Mouse (Mus musculus) testis, adult 2 months (tissue): ENCODE results near the gene Nat9.

Experiments used
- CTCF ChIP-seq: fragments of 200-500 bp; IDR thresholded peaks from 2 replicates; pipeline ENCODE4 v1.5.1; 2012; ENCODE audit warnings: low read depth, mild to moderate bottlenecking, inconsistent platforms, low read length, moderate library complexity; ENCODE audit not compliant: control insufficient read depth, insufficient read depth, insufficient replicate concordance
- POLR2A ChIP-seq: fragments of 200-500 bp; IDR thresholded peaks from 2 replicates; pipeline ENCODE4 v1.6.1; 2012; ENCODE audit warnings: low read depth, mild to moderate bottlenecking, inconsistent platforms, low read length, moderate library complexity; ENCODE audit not compliant: control insufficient read depth

DNA sequence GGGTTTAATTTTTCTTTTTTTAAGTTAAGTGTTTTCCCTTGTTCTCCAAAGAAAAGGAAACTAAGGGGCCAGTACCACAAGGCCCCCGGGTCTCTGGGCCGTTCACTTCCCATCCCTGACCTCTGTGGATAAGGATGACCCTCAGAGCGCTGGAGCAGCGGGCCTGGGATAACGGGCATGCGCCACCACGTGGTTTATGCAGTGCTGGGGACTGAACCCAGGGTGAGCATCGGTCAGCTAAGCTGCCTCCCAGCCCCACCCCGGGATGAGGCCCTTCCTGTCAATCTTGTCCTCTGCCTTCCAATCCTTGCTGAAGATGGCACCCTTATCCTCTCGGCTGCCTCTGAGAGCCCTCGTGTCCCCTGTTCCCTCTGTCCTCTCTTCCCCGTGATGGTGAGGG lies 40.0 kb upstream of the Nat9 start:
- TF ChIP-seq CTCF: no peak
- no peak for TF ChIP-seq POLR2A
